Mouse (Mus musculus) heart, embryonic 11.5 days (tissue): Measurements from ENCODE around the gene Ttc32. TPM values are rescaled to one million over a fixed set of nuclear protein-coding genes. Genes with fewer than 3 reads are reported as not detected.

Experiments
- ATAC-seq: fragments of 200-750 bp; cut with Nextera tagmentation; replicated peaks from 2 replicates; pipeline ENCODE4 v1.8.0; 2017; ENCODE audit warnings: moderate library complexity; ENCODE audit not compliant: insufficient number of reproducible peaks, low FRiP score, low TSS enrichment
- H3K27ac ChIP-seq: fragments of 300-500 bp; sonication (generic); 2 replicates; pipeline ENCODE4 v1.5.1; 2014; ENCODE audit warnings: mild to moderate bottlenecking, low read depth, low read length
- H3K27me3 ChIP-seq: fragments of 300-500 bp; sonication (generic); 2 replicates; pipeline ENCODE4 v1.6.1; 2014; ENCODE audit warnings: mild to moderate bottlenecking, low read length, mixed read lengths; ENCODE audit not compliant: control insufficient read depth, insufficient read depth
- H3K36me3 ChIP-seq: fragments of 300-500 bp; sonication (generic); 2 replicates; pipeline ENCODE4 v1.6.1; 2014; ENCODE audit warnings: mild to moderate bottlenecking, low read length, moderate library complexity, mixed read lengths; ENCODE audit not compliant: control insufficient read depth, insufficient read depth
- H3K4me1 ChIP-seq: fragments of 300-500 bp; sonication (generic); 2 replicates; pipeline ENCODE4 v1.6.1; 2014; ENCODE audit warnings: low read length; ENCODE audit not compliant: control insufficient read depth, insufficient read depth
- H3K4me2 ChIP-seq: fragments of 300-500 bp; sonication (generic); 2 replicates; pipeline ENCODE4 v1.6.1; 2014; ENCODE audit warnings: mild to moderate bottlenecking, moderate library complexity
- H3K4me3 ChIP-seq: fragments of 300-500 bp; sonication (generic); 2 replicates; pipeline ENCODE4 v1.5.1; 2014; ENCODE audit warnings: low read depth, low read length
- H3K9ac ChIP-seq: fragments of 300-500 bp; sonication (generic); 2 replicates; pipeline ENCODE4 v1.6.1; 2014; ENCODE audit warnings: mild to moderate bottlenecking, low read depth, low read length, moderate library complexity
- H3K9me3 ChIP-seq: fragments of 300-500 bp; sonication (generic); replicated peaks from 2 replicates; pipeline ENCODE4 v1.6.1; 2016; ENCODE audit warnings: low read length; ENCODE audit not compliant: control insufficient read depth
- WGBS: fragments of 180-500 bp; shearing (Covaris S2); extraction: QIAGEN DNeasy Blood & Tissue Kit; methylation state at CpG from one replicate; pipeline ENCODE4 v1.1.7; 2014; ENCODE audit not compliant: insufficient replicate concordance; 5-methylcytosine and 5-hydroxymethylcytosine counted together
- polyA plus RNA-seq: library from polyadenylated mRNA; unstranded; fragments of >200 nt; fragmentation: Nextera tagmentation; extraction: Ambion mirVana; gene quantifications from 2 replicates; pipeline ENCODE4 v1.2.1, GENCODE M21; 2014

Ttc32 gene
- polyA plus RNA-seq, 1 experiment from 2014 or later: 13.2 TPM

GRCm38 (mm10) chr12:9071493-9071892 is 41.7 kb downstream of the Ttc32 start:
- Histone ChIP-seq H3K9ac (no peak overlapping the region), H3K4me2 (no peak overlapping the region), H3K27ac (no peak overlapping the region), H3K4me3 (no peak overlapping the region), H3K9me3 (no peaks in the 10 kb centered on the region), H3K27me3 (no peaks in the 10 kb centered on the region), H3K4me1 (no peaks in the 10 kb centered on the region), H3K36me3 (no peaks in the 10 kb centered on the region)
- 50% methylated on average over 4 of the region's 4 CpGs for WGBS
- ATAC-seq: peak; percentile 57; the same call in 1 of the 2 replicates

GRCm38 (mm10) chr12:9077554-9078125 is 47.8 kb downstream of the Ttc32 start:
- no peak for ATAC-seq
- H3K27me3 ChIP-seq: no peaks in the 10 kb centered on the region

GRCm38 (mm10) chr12:9090226-9090625 is 60.4 kb downstream of the Ttc32 start:
- Histone ChIP-seq H3K4me2 (no peak overlapping the region), H3K27ac (no peak overlapping the region), H3K9ac (no peak overlapping the region), H3K36me3 (no peaks in the 10 kb centered on the region), H3K4me3 (no peak overlapping the region), H3K27me3 (no peaks in the 10 kb centered on the region), H3K9me3 (no peaks in the 10 kb centered on the region), H3K4me1 (no peaks in the 10 kb centered on the region)
- no peak for ATAC-seq
- WGBS: 77% methylated on average over 7 of the region's 7 CpGs

More at GRCm38 (mm10) chr12:9077554-9078125, 47.8 kb downstream of the Ttc32 start:
- Histone ChIP-seq H3K9ac (no peak overlapping the region), H3K4me2 (no peak overlapping the region), H3K27ac (no peak overlapping the region), H3K36me3 (no peaks in the 10 kb centered on the region), H3K4me1 (no peaks in the 10 kb centered on the region), H3K4me3 (no peak overlapping the region), H3K9me3 (no peaks in the 10 kb centered on the region)
- WGBS: 82% methylated on average over 3 of the region's 3 CpGs

Other genes with a start within 250 kb of the Ttc32 start
- gene Laptm4a, start 108.3 kb upstream of the Ttc32 start, polyA plus RNA-seq: 125 and 268 TPM in 2 replicates
- gene Matn3, start 82.1 kb upstream of the Ttc32 start, polyA plus RNA-seq: 0.67 and 1.3 TPM in 2 replicates
- 12.5 and 14.5 TPM in 2 replicates for gene Wdr35, start 56.1 kb upstream of the Ttc32 start, polyA plus RNA-seq